Mouse (Mus musculus) C2C12 (cell line): ENCODE results near the gene Cfhr2.

Source experiments
- CEBPB ChIP-seq: IDR thresholded peaks from one replicate; pipeline ENCODE4 v1.6.1; 2011; ENCODE audit warnings: low read depth, mild to moderate bottlenecking, control low read depth, moderate library complexity
- CTCF ChIP-seq: IDR thresholded peaks from one replicate; pipeline ENCODE4 v1.5.1; 2011; ENCODE audit not compliant: control insufficient read depth, insufficient read depth, insufficient read length
- MAX ChIP-seq: IDR thresholded peaks from one replicate; pipeline ENCODE4 v1.6.1; 2011; ENCODE audit warnings: mild to moderate bottlenecking, control low read depth
- MYOD1 ChIP-seq: IDR thresholded peaks from one replicate; pipeline ENCODE4 v1.6.1; 2011; ENCODE audit warnings: low read depth; ENCODE audit not compliant: control insufficient read depth, insufficient read length
- USF1 ChIP-seq: IDR thresholded peaks from one replicate; pipeline ENCODE4 v1.6.1; 2011; ENCODE audit warnings: low read depth, mild to moderate bottlenecking, control low read depth, moderate library complexity

- TF ChIP-seq CTCF, result no peak
- no peak for TF ChIP-seq CEBPB
- TF ChIP-seq MYOD1, result no peak
- TF ChIP-seq USF1, result no peak
- no peak for TF ChIP-seq MAX
Measured at GRCm38 (mm10) chr1:139839290-139839689, 19.2 kb downstream of the Cfhr2 start.
